Mouse (Mus musculus): ENCODE results near the gene Ncor2.

GRCm38 (mm10) chr5:125117238-125117637, 61.8 kb downstream of the Ncor2 start:
- no peak for TF ChIP-seq CTCF (IDR thresholded peaks at IDR 0.05; ENCODE audit: low read depth)
- no peak for TF ChIP-seq EP300 (optimal IDR thresholded peaks at IDR 0.05)
